Mouse (Mus musculus): ENCODE data around the gene Gpr83.
"Not testable (repeated sequence)": the region's sequence is repeated elsewhere in the genome, so short reads cannot be mapped to it uniquely, and the experiment has no call there.

Gene Gpr83

GRCm38 (mm10) chr9:14870377-14870776 is 10.4 kb downstream of the Gpr83 start:
- DNase-seq (ENCODE audit: low spot score): no peak

DNA sequence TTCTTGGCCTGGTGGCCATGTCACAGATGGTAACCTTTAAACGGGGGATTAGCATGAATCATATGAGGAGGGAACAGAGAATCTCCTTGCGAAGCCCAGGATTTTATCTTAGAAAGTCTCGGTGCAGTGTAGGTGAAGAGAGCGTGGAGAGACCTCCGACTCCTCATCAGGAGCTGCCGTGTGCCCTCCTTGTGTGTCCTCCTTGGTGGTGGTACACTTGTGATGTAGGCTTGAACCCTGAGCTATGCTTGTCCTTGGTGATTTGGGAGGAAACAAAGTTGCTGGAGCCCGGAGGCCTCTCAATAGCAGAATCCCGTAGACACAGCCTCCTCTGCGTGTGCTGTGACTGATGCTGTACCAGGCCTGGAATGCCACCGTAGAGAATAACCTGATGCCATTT is 10.8 kb downstream of the Gpr83 start:
- DNase-seq (ENCODE audit: low spot score): no peak

DNA sequence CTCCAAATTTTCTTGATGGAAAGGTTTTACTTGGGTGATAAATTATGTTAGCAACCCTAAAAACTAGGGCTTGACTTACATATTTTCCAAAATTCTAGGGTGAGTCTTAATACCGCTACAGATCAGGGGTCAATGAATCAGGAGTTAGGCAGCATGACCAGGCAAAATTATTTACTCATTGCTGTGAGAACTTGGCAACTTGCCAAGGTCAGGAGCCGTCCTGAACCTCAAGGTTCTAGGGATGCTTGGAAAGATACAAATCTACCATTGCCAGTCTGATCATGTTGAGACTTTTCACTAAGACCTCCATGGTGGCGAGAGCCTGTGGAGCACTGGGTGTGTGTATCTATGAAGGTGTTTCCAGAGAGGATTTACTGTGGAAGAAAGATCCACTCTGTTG is 11.5 kb downstream of the Gpr83 start:
- no peak for DNase-seq (ENCODE audit: low spot score)

DNA sequence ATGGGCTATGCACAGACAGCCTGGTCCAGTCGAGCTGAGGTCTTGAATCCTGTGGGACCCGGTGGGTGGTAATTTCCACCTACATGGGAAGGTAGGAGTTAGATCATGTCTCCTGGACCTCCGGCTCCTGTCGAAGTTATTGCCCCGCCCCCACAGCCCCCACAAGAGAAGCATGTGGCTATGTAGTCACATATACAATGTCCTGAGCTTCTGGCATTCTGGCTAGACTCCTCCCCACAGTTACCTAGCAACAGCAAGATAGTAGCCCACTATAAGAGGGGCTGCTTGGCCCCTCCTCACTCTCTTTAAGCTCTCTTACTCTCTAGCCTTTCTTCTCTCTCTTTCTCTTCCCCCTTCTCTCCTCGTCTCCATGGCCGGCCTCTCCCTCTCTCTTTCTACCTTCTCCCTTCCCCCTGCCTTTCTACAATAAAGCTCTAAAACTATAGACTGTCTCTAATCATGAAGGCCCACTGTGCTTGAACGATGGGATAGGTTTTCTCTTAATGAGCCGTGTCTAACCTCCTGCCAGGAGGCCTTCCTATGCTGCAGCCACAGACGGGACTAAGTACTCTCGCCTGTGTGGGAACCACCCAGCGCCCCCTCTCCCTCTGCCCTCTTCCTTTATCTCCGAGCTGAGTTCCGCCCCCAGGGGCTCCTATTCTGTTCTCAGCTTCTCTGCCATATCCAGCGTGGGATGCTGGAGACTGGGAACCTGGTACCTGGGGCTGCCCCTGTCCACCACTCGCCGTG is 12.3 kb downstream of the Gpr83 start:
- DNase-seq (ENCODE audit: low spot score): no peak

- no peak for DNase-seq (ENCODE audit: low spot score)
These were observed 15.9 kb downstream of the Gpr83 start for GRCm38 (mm10) chr9:14875743-14876507.

DNA sequence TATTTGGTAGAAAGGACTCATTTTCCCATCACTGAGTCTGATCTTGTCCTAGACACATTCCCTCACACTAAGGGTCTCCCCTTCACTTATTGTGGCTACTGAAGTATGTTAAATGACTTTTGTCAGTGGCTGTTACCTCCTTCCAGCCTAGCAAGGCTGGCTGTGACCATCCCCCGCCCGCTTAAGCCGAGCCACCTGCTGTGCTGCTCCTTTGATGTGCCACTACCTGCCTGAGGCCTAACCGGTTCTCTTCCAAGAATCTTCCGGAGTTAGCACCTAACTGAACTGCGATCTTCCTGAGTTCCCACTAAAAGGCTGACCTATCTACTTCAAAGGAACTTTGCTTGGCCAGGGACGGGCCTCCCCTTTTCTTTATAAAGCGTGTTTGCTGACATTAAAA is 16.6 kb downstream of the Gpr83 start:
- DNase-seq (ENCODE audit: low spot score): not testable (repeated sequence)

GRCm38 (mm10) chr9:14884641-14885040 is 24.6 kb downstream of the Gpr83 start:
- no peak for DNase-seq (ENCODE audit: low spot score)

GRCm38 (mm10) chr9:14885151-14885550 is 25.1 kb downstream of the Gpr83 start:
- DNase-seq (ENCODE audit: low spot score): no peak

DNA sequence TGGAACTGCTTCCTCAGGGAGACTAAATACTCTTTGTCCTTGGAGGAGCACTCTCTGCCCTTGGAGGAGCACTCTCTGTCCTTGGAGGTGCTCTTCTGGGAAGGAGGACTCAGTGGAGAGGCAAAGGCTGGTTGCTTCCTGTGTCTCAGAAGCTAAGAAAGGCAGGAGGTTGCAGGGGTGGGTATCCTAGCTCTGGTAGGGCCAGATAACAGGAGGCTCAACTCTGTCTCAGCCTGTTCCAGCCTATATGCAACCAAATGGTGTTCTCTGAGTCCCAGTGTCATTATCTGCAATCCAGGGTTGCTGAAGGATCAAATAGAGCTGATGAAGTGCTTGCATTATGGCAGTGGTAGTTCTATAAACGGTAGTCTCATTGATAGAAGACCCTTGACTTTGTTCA is 25.9 kb downstream of the Gpr83 start:
- no peak for DNase-seq (ENCODE audit: low spot score)

DNA sequence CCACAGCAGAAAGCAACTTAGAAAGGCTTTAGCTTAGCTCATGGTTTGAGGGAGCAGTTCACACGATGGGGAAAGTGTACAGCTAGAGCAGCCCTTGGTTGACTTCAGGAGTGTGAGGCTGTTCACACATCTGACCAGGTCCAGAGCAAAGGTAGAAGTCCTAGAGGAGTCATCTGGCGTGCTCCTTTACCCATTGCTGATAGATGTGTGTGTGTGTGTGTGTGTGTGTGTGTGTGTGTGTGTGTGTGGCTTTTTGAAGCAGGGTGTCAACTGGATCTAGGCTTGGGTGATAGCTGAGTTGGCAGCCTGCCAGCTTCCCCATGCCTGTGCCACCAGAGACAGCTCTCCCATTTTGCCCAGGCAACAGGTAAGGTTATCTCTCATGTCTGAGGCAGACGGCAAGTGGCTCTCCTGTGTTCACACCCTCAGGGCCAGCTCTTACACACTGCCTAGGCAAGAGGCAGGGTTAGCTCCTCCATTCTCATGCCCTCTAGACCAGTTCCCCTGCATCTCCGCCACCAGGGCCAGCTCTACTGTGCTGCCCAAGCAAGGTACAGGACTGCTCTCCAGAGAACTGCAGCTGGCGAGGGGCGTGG is 27.9 kb downstream of the Gpr83 start:
- no peak for DNase-seq (ENCODE audit: low spot score)

- no peak for DNase-seq (ENCODE audit: low spot score)
These were observed 28.7 kb downstream of the Gpr83 start for GRCm38 (mm10) chr9:14888671-14889070.

DNA sequence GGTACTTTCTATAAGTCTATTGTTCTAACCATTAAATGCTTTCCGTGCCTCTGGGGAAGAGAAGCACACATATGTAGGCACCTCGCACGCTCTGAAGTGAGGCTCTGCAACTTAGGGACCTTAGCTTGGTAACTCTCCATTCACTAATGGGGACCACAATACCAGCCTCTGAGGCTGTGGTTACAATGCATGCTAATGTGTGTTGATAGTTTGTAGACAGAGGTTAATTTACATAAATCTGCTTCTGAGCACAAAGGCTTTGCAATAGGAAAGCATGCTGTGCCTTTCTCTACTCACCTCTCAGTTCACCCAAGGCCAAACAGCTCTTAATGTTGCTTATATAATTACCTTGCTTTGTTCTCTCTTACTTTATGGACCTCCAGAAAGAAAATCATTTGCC is 30.7 kb downstream of the Gpr83 start:
- DNase-seq (ENCODE audit: low spot score): no peak

DNA sequence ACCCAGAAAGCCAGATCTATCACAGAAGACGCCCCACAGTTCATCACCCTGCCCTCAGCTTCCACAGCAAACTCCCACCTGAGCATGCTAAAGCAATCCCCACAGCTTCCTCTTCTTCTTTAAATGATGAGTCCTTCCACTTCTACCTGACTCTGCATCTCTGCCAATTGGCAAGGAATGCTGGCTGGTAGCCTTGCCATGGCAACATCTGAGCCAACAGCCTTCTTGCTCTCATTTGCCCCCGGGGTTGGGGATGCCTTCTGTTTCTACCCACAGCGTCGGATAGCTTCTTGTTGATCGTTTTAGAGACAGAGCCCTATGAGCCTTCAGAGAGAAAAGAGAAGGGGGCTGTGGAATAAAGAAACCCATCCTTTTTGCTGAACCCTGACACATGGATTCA is 31.9 kb downstream of the Gpr83 start:
- DNase-seq (ENCODE audit: low spot score): no peak

DNA sequence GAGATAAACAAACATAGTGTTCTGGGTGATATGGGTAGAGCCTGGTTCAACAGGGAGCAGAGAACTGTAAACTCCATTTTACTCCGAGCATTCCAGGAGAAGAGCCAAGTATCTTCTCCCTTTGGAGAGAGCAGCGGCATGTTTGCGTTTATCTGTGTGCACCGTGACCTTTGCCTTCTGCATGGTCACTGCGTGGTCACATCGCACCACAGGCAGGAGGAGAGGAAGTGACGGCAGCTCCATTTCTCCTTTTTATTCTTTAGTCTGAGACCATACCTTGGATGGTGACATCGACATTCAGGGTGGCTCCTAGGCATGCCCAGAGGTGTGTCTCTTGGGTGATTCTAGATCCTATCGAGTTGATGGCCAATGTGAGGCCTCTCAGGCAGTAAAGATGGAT is 33.4 kb downstream of the Gpr83 start:
- DNase-seq (ENCODE audit: low spot score): no peak

- DNase-seq (ENCODE audit: low spot score): no peak
These were observed 34.6 kb downstream of the Gpr83 start for GRCm38 (mm10) chr9:14894628-14895027.

DNA sequence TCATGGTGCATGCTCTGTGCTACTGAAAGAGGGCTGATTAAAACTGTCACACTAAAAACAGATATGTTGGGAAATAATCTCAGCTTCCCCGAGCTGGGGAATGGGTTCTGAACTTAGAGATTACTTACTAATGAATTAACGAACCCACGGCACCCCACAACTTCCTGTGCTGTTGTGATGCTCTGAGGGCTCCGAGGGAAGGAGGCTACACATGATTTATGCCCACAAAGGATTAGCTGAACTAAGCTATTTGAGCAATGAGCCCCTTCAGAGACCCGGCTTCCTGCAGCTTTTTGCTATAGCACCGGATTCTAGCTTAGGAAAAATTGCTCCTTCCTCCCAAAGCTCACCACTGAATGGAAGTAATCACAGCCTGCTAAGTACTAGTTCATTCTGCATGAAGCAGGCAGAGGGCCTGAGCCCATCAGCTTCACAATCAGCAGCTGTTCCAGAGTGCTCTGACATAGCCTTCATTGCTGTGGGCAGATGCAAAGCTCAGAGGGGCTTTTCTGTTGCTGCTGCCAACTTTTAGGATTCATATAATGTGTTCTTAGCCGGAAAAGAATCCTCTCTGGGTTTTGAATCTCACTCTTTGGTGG is 35.3 kb downstream of the Gpr83 start:
- no peak for DNase-seq (ENCODE audit: low spot score)

DNA sequence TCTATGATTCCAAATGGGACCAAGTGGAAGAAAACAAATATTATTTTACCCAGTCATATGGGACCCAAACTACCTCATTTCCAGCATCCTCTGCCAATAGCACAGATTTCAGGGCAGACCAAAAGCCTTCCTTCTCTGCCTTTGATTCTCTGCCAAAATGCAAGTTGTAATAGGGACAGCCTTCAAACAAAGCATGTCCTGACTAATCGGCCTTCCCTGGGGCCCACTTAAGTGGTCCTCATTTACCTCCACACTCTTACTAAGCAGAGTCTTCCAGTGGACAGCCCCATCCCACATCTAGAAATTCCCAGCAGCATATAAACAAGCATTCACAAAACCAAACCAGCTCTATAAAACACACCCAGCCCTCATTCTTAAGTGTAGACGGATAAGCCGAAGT is 37.1 kb downstream of the Gpr83 start:
- DNase-seq (ENCODE audit: low spot score): no peak

DNA sequence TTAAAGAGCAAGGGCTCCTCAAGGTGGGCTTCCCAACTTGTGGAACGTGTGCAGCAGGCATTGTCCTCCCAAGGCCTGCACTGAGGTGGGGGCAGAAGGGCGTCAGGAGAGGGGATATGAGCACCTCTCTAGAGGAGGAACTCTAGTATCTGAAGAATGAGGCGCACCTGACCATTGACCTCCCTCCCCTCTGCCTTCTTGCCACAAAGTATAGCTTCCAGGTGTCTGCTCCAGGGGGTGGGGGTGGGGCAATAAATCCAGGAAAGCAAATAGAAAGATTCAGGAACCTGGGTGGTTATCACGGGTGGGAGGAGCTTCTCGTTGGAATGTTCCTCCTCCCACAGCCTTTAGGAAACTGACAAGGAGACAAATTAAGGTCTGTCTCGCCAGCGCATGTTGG is 41.7 kb downstream of the Gpr83 start:
- no peak for DNase-seq (ENCODE audit: low spot score)

- no peak for DNase-seq (ENCODE audit: low spot score)
These were observed 42.4 kb downstream of the Gpr83 start for GRCm38 (mm10) chr9:14902416-14902815.

DNA sequence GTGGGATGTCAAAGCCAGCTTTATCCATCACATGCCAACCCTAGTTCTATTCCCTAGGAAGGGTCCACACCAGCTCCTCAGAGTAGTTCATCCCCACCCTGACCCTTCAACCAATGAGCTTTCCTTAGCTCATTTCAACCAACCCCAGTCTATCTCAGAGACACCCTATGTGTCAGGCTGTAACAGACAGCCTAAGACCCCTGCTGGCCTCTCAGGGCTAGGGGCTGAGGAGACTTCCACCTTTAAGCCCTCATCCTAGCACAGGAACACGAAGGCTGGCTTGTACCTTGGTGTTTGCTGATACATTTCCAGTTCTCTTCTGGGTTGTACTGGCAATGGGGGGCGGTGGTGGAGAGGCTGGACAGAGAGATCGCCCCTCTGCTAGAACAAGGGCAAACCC is 43.0 kb downstream of the Gpr83 start:
- no peak for DNase-seq (ENCODE audit: low spot score)

DNA sequence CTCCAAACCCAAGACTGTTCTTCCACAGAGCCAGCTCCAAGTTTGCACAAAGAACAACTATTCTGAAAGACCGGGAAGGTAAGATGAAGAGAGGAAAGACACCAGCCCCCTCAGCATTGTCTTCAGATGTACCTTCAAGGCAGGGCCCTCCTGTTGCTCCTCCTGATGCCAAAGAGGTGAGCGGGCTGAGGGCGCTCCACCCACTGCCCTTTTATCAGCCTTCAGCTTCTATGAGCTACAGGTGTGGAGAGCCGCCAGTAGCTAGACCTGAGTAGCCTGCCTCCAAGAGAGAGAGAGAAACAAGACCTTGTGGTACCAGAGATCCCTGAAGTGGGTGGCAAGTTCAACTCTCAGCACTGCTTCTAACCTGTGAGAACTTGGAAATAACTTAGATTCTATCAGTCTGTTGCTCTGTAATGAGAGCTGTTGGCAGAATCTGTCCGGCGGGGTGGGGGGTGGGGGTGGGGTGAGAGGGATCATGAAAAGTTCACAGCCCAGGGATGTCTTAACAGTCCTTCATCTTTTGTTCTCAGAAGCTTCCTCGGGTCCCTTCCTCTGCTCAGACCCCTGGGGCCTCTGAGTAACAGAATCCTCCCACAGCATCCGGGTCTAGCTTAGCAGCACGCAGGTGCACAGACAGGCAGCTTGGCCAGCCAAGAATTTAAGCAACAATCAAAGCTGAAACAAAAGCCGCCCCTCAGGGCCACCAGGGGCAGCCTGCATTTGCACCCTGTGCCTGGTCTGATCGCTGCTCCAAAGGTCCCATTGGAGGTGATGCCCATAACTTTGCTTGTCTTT is 43.8 kb downstream of the Gpr83 start, which contains the start of gene Izumo1r:
Gene Izumo1r, minus strand, starts transcription at position 369 of the 798 bp plus-strand sequence.
- no peak for DNase-seq (ENCODE audit: low spot score)

Measured in testis, postnatal 10 days (tissue).